Mouse (Mus musculus) liver, embryonic 15.5 days (tissue): ENCODE measurements around the gene Olfr1020. TPM values are rescaled to one million over a fixed set of nuclear protein-coding genes. Genes with fewer than 3 reads are reported as not detected.

ENCODE experiments used
- ATAC-seq: fragments of 200-750 bp; cut with Nextera tagmentation; 2 replicates; pipeline ENCODE4 v1.8.0; 2017; ENCODE audit warnings: moderate number of reproducible peaks, mild to moderate bottlenecking, moderate library complexity; ENCODE audit not compliant: insufficient read depth
- H3K27ac ChIP-seq: fragments of 300-500 bp; sonication (generic); replicated peaks from 2 replicates; pipeline ENCODE4 v1.5.1; 2015; ENCODE audit warnings: mild to moderate bottlenecking, inconsistent platforms
- H3K27me3 ChIP-seq: fragments of 300-500 bp; sonication (generic); 2 replicates; pipeline ENCODE4 v1.6.1; 2015; ENCODE audit warnings: mild to moderate bottlenecking, inconsistent platforms
- H3K36me3 ChIP-seq: fragments of 300-500 bp; sonication (generic); replicated peaks from 2 replicates; pipeline ENCODE4 v1.6.1; 2015; ENCODE audit warnings: moderate library complexity, mild to moderate bottlenecking, inconsistent platforms
- H3K4me1 ChIP-seq: fragments of 300-500 bp; sonication (generic); replicated peaks from 2 replicates; pipeline ENCODE4 v1.6.1; 2015; ENCODE audit warnings: inconsistent platforms
- H3K4me2 ChIP-seq: fragments of 300-500 bp; sonication (generic); 2 replicates; pipeline ENCODE4 v1.6.1; 2015; ENCODE audit warnings: moderate library complexity, mild to moderate bottlenecking, inconsistent platforms
- H3K4me3 ChIP-seq: fragments of 300-500 bp; sonication (generic); replicated peaks from 2 replicates; pipeline ENCODE4 v1.5.1; 2015; ENCODE audit warnings: mild to moderate bottlenecking, inconsistent platforms
- H3K9ac ChIP-seq: fragments of 300-500 bp; sonication (generic); 2 replicates; pipeline ENCODE4 v1.6.1; 2015; ENCODE audit warnings: moderate library complexity, mild to moderate bottlenecking, inconsistent platforms
- H3K9me3 ChIP-seq: fragments of 300-500 bp; sonication (generic); replicated peaks from 2 replicates; pipeline ENCODE4 v1.6.1; 2016; ENCODE audit warnings: inconsistent platforms
- WGBS: fragments of 180-500 bp; shearing (Covaris S2); methylation state at CpG from one replicate; pipeline ENCODE4 v1.1.7; 2015; ENCODE audit warnings: mixed read lengths; ENCODE audit not compliant: insufficient replicate concordance; 5-methylcytosine and 5-hydroxymethylcytosine counted together
- polyA plus RNA-seq: library from polyadenylated mRNA; unstranded; fragments of >200 nt; fragmentation: Nextera tagmentation; extraction: Ambion mirVana; gene quantifications from 2 replicates; pipeline ENCODE4 v1.2.1, GENCODE M21; 2015

Gene Olfr1020
- polyA plus RNA-seq = not detected in 2 replicates

DNA sequence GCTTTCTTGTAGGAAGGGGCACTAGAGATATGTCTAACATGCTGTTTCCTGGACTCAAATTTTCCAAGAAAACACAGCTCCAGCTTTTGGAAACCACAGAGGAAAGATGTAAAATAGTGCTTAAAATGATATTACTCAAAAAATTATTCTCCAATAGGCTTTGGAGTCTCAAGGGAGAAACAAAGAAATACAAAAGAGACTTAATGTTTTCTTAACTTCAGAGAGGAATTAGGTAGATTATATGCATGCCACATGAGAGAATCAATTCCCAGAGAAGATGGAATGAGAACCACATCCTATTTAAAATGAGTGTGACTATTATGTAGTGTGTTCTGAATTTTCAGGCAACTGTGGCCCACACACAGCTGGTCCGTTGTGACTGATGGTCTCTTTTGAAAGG is at the start of gene Olfr1020:
Gene Olfr1020, plus strand, starts transcription at position 301 of the 400 bp plus-strand sequence.
- Histone ChIP-seq H3K27me3 (no peaks in the 10 kb centered on the region), H3K4me3 (no peak within 1 kb of the TSS)
- 48% methylated on average over 1 of the region's 1 CpGs for WGBS

DNA sequence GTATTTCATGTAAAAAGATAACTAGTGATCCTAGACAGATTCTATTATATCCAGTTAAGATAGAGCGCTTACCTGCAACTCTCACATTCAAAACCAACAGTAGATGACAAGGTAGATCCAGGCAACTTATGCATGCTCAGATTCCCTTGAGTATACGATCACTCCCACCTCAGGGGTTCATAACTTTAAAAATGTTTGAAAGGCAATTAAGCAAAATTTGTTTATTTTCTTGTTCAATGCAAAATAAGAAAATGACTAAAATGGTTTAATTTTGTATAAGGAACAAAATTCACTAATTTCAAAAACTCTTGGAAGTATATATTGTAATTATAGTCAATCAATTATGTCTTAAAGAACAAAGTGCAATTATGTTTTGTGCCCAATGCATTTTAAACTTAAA is 44.4 kb upstream of the Olfr1020 start, which contains the start of gene Olfr1016:
Gene Olfr1016, minus strand, starts transcription at position 101 of the 400 bp plus-strand sequence.
- H3K4me3 ChIP-seq = no peak within 1 kb of the TSS
- H3K9ac ChIP-seq = no peak within 1 kb of the TSS
- WGBS = 58% methylated on average over 2 of the region's 2 CpGs
- H3K27ac ChIP-seq = no peak within 1 kb of the TSS
- no peaks in the 10 kb centered on the region for H3K27me3 ChIP-seq
- no peaks in the 10 kb centered on the region for H3K4me1 ChIP-seq
- H3K9me3 ChIP-seq = no peaks in the 10 kb centered on the region
- ATAC-seq = no peak
- H3K36me3 ChIP-seq = no peaks in the 10 kb centered on the region
- no peak within 1 kb of the TSS for H3K4me2 ChIP-seq

More for the DNA sequence above, at the start of gene Olfr1020:
- H3K27ac ChIP-seq = no peak within 1 kb of the TSS
- no peaks in the 10 kb centered on the region for H3K9me3 ChIP-seq
- no peak within 1 kb of the TSS for H3K9ac ChIP-seq
- no peak within 1 kb of the TSS for H3K4me2 ChIP-seq
- H3K36me3 ChIP-seq = no peaks in the 10 kb centered on the region
- no peak for ATAC-seq
- H3K4me1 ChIP-seq = no peaks in the 10 kb centered on the region

DNA sequence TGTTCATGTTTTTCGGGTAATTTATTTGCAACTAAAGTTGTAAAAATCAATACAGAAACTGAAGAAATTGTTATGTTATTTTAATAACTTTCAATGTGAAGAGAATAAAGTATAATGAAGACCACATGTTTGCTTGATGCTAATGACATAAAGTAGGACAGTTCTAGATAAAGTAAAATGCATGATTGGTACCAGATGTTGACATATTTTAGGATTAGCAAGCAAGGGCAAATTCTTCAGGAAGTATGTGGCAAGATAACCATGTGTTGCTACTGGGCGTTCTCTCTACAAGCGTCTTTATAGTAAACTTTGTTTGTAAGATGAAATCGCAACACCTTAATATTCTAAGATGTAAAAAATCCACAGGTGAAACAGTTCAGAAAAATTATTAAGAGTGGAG is 42.3 kb upstream of the Olfr1020 start:
- Histone ChIP-seq H3K4me1 (no peaks in the 10 kb centered on the region), H3K4me3 (no peak overlapping the region), H3K36me3 (no peaks in the 10 kb centered on the region), H3K4me2 (no peak overlapping the region), H3K9ac (no peak overlapping the region), H3K27me3 (no peaks in the 10 kb centered on the region), H3K27ac (no peak overlapping the region), H3K9me3 (no peaks in the 10 kb centered on the region)
- no peak for ATAC-seq
- 65% methylated on average over 4 of the region's 4 CpGs for WGBS

DNA sequence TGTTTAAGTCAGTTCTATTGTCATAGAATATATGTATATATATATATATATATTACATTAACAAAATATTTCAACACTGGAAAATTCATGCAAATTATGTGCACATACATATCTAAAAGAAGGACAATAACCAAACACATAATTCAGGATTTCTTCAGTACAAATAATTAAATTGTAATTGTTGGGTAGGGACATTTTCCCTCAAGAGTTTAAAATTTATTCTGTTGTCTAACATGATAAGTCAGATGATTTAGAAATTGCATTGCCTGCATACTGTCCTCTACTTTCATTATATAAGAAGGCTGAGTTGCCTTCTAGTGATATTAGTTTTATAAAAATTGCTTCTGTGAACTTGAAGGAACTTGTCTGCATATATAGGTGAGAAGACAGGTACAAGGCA is 28.7 kb upstream of the Olfr1020 start, which contains the start of gene Olfr1018:
Gene Olfr1018, plus strand, starts transcription at position 301 of the 400 bp plus-strand sequence.
- no peaks in the 10 kb centered on the region for H3K4me1 ChIP-seq
- no peak within 1 kb of the TSS for H3K9ac ChIP-seq
- no peak within 1 kb of the TSS for H3K4me2 ChIP-seq
- H3K27ac ChIP-seq = no peak within 1 kb of the TSS
- H3K27me3 ChIP-seq = no peaks in the 10 kb centered on the region
- ATAC-seq = no peak
- no peaks in the 10 kb centered on the region for H3K36me3 ChIP-seq
- no peak within 1 kb of the TSS for H3K4me3 ChIP-seq
- H3K9me3 ChIP-seq = no peaks in the 10 kb centered on the region

DNA sequence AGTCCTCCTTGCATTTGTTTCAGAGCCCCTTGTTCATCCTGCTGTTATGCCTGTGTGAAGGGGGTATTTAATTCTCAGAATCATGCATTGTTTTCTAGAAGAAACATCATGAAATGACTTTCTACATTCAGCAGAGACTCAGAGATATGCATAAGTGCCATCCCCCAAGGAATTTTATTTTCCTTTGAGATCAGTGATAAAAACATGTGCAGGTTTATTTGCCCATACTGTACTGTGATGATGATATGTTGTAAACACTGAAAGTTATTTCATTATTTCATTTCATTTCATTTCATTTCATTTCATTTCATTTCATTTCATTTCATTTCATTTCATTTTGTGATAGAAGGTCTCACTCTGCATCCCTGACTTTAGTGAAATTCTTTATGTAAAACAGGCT is 1.4 kb upstream of the Olfr1020 start, which contains the start of gene Olfr1019:
Gene Olfr1019, minus strand, starts transcription at position 101 of the 400 bp plus-strand sequence.
- H3K36me3 ChIP-seq = no peaks in the 10 kb centered on the region
- H3K27ac ChIP-seq = no peak within 1 kb of the TSS
- no peak within 1 kb of the TSS for H3K9ac ChIP-seq
- no peak within 1 kb of the TSS for H3K4me2 ChIP-seq
- no peak for ATAC-seq
- H3K4me1 ChIP-seq = no peaks in the 10 kb centered on the region
- no peaks in the 10 kb centered on the region for H3K9me3 ChIP-seq
- no peaks in the 10 kb centered on the region for H3K27me3 ChIP-seq
- no peak within 1 kb of the TSS for H3K4me3 ChIP-seq

DNA sequence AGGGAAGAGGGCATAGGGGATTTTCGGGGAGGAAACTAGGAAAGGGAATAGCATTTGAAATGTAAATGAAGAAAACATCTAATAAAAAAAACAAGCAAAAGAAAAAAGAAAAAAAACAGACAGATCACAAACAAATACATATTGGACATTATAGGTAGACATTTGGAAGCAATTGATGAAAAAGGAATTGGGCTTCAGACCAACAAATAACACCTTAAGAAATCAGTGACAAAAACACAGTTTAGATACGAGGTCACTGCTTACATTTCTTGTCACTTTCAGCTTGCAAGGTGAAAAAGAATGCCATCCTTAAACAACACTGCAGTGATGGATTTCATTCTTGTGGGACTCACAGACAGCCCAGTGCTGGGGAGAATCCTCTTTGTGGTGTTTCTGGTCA is 21.5 kb downstream of the Olfr1020 start, which contains the start of gene Olfr1022:
Gene Olfr1022, plus strand, starts transcription at position 301 of the 400 bp plus-strand sequence.
- no peak within 1 kb of the TSS for H3K4me2 ChIP-seq
- H3K9me3 ChIP-seq = no peaks in the 10 kb centered on the region
- no peaks in the 10 kb centered on the region for H3K27me3 ChIP-seq
- H3K9ac ChIP-seq = no peak within 1 kb of the TSS
- H3K4me3 ChIP-seq = no peak within 1 kb of the TSS
- no peak for ATAC-seq
- no peaks in the 10 kb centered on the region for H3K4me1 ChIP-seq
- no peaks in the 10 kb centered on the region for H3K36me3 ChIP-seq
- H3K27ac ChIP-seq = no peak within 1 kb of the TSS
- 36% methylated on average over 2 of the region's 2 CpGs for WGBS

DNA sequence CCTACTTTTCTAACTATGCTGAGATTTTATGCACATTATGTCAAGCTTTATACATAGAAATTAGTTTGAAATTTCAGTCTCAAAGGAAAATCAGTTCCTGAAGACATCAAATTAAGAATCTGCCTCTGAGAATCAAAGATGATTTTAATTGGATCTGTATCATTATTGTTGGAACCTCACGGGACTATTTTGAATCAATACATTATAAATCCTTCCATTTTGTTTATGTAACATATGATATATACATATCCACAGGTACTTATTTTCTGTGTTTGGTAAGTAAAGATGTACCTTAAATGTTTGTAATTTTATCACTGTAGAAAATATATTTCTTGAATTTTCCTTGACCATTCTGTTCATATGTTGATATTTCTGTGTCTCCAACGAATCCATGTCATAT is 38.5 kb downstream of the Olfr1020 start, which contains the start of gene Olfr1023:
Gene Olfr1023, plus strand, starts transcription at position 301 of the 400 bp plus-strand sequence.
- no peaks in the 10 kb centered on the region for H3K4me1 ChIP-seq
- ATAC-seq = no peak
- no peaks in the 10 kb centered on the region for H3K9me3 ChIP-seq
- H3K9ac ChIP-seq = no peak within 1 kb of the TSS
- no peak within 1 kb of the TSS for H3K4me3 ChIP-seq
- H3K27ac ChIP-seq = no peak within 1 kb of the TSS
- H3K27me3 ChIP-seq = no peaks in the 10 kb centered on the region
- H3K36me3 ChIP-seq = no peaks in the 10 kb centered on the region
- H3K4me2 ChIP-seq = no peak within 1 kb of the TSS
- WGBS = 52% methylated on average over 2 of the region's 2 CpGs

Other genes with a start within 250 kb of the Olfr1020 start
- not detected in 2 replicates for gene Olfr1000, start 235.1 kb upstream of the Olfr1020 start, polyA plus RNA-seq
- gene Olfr1002, start 196.3 kb upstream of the Olfr1020 start, polyA plus RNA-seq = not detected in 2 replicates
- not detected in 2 replicates for gene Olfr154, start 182.6 kb upstream of the Olfr1020 start, polyA plus RNA-seq
- not detected in 2 replicates for gene Olfr1006, start 168.3 kb upstream of the Olfr1020 start, polyA plus RNA-seq
- not detected in 2 replicates for gene Olfr1008, start 157.6 kb upstream of the Olfr1020 start, polyA plus RNA-seq
- not detected in 2 replicates for gene Olfr1009, start 131.6 kb upstream of the Olfr1020 start, polyA plus RNA-seq
- not detected in 2 replicates for gene Olfr1012, start 84.3 kb upstream of the Olfr1020 start, polyA plus RNA-seq
- not detected in 2 replicates for gene Olfr1013, start 79.9 kb upstream of the Olfr1020 start, polyA plus RNA-seq
- gene Olfr1014, start 74.3 kb upstream of the Olfr1020 start, polyA plus RNA-seq = not detected in 2 replicates
- not detected in 2 replicates for gene Olfr1015, start 65.0 kb upstream of the Olfr1020 start, polyA plus RNA-seq
- not detected in 2 replicates for gene Olfr1016, start 44.5 kb upstream of the Olfr1020 start, polyA plus RNA-seq
- not detected in 2 replicates for gene Olfr1018, start 28.6 kb upstream of the Olfr1020 start, polyA plus RNA-seq
- not detected in 2 replicates for gene Olfr1019, start 1.5 kb upstream of the Olfr1020 start, polyA plus RNA-seq
- not detected in 2 replicates for gene Olfr1022, start 21.6 kb downstream of the Olfr1020 start, polyA plus RNA-seq
- gene Olfr1023, start 38.6 kb downstream of the Olfr1020 start, polyA plus RNA-seq = not detected in 2 replicates
- not detected in 2 replicates for gene Olfr1024, start 58.0 kb downstream of the Olfr1020 start, polyA plus RNA-seq
- not detected in 2 replicates for gene Olfr1025-ps1, start 68.2 kb downstream of the Olfr1020 start, polyA plus RNA-seq
- gene Olfr1026, start 74.5 kb downstream of the Olfr1020 start, polyA plus RNA-seq = not detected in 2 replicates
- not detected in 2 replicates for gene Olfr1028, start 103.4 kb downstream of the Olfr1020 start, polyA plus RNA-seq
- gene Olfr1029, start 126.9 kb downstream of the Olfr1020 start, polyA plus RNA-seq = not detected in 2 replicates
- gene Olfr1030, start 132.2 kb downstream of the Olfr1020 start, polyA plus RNA-seq = not detected in 2 replicates
- gene Olfr1031, start 143.3 kb downstream of the Olfr1020 start, polyA plus RNA-seq = not detected in 2 replicates
- not detected in 2 replicates for gene Olfr1032, start 158.5 kb downstream of the Olfr1020 start, polyA plus RNA-seq
- gene Olfr1033, start 173.6 kb downstream of the Olfr1020 start, polyA plus RNA-seq = 0.98 and 1.3 TPM in 2 replicates
- 0.05 TPM in 2 replicates for gene Olfr1034, start 198.8 kb downstream of the Olfr1020 start, polyA plus RNA-seq
- gene Olfr1036, start 227.0 kb downstream of the Olfr1020 start, polyA plus RNA-seq = not detected in 2 replicates
- not detected in 2 replicates for gene Olfr1037, start 240.4 kb downstream of the Olfr1020 start, polyA plus RNA-seq